Mouse (Mus musculus) ES-Bruce4 (cell line): Measurements from ENCODE around the gene Ckap5. TPM values are rescaled to one million over a fixed set of nuclear protein-coding genes. Genes with fewer than 3 reads are reported as not detected.

Experiments
- H3K27ac ChIP-seq: 2 replicates; pipeline ENCODE4 v1.5.1; 2012; ENCODE audit warnings: low read length, inconsistent platforms; ENCODE audit not compliant: insufficient read depth
- H3K27me3 ChIP-seq: 2 replicates; pipeline ENCODE4 v1.6.1; 2012; ENCODE audit warnings: mild to moderate bottlenecking, low read length, inconsistent platforms; ENCODE audit not compliant: control insufficient read depth, poor library complexity, insufficient read depth, severe bottlenecking
- H3K36me3 ChIP-seq: 2 replicates; pipeline ENCODE4 v1.6.1; 2012; ENCODE audit warnings: inconsistent platforms, mild to moderate bottlenecking, low read length, moderate library complexity; ENCODE audit not compliant: control insufficient read depth, poor library complexity, insufficient read depth, severe bottlenecking
- H3K4me1 ChIP-seq: one replicate; pipeline ENCODE4 v1.8.1; 2011; ENCODE audit warnings: low read length; ENCODE audit not compliant: control insufficient read depth, insufficient read depth
- H3K4me3 ChIP-seq: 2 replicates; pipeline ENCODE4 v1.5.1; 2011; ENCODE audit warnings: low read depth, mild to moderate bottlenecking, low read length
- H3K9ac ChIP-seq: 2 replicates; pipeline ENCODE4 v1.6.1; 2012; ENCODE audit warnings: low read depth, mild to moderate bottlenecking, inconsistent platforms; ENCODE audit not compliant: poor library complexity, severe bottlenecking
- H3K9me3 ChIP-seq: replicated peaks from 2 replicates; pipeline ENCODE4 v1.6.1; 2012; ENCODE audit warnings: mild to moderate bottlenecking, low read length, inconsistent platforms; ENCODE audit not compliant: control insufficient read depth, poor library complexity, insufficient read depth, severe bottlenecking
- CTCF ChIP-seq: IDR thresholded peaks from one replicate; pipeline ENCODE4 v1.8.1; 2011; ENCODE audit warnings: low read depth, low read length
- EP300 ChIP-seq: IDR thresholded peaks from 2 replicates; pipeline ENCODE4 v1.6.1; 2011; ENCODE audit warnings: low read depth, low read length; ENCODE audit not compliant: insufficient read depth
- POLR2A ChIP-seq: IDR thresholded peaks from one replicate; pipeline ENCODE4 v1.8.1; 2011; ENCODE audit warnings: low read length; ENCODE audit not compliant: insufficient read depth
- polyA plus RNA-seq: library from polyadenylated mRNA; stranded (reverse); fragments of >200 nt; gene quantifications from 2 replicates; pipeline ENCODE4 v1.2.4, GENCODE M21; 2011; ENCODE audit warnings: low read depth; ENCODE audit not compliant: missing spikeins, insufficient read depth, insufficient read length

Ckap5 gene
- polyA plus RNA-seq, 1 experiment: 218 TPM

- Histone ChIP-seq H3K4me3 (no peak overlapping the region), H3K9ac (no peak overlapping the region), H3K36me3 (no peaks in the 10 kb centered on the region), H3K27ac (no peak overlapping the region), H3K4me1 (no peaks in the 10 kb centered on the region), H3K27me3 (no peaks in the 10 kb centered on the region), H3K9me3 (no peaks in the 10 kb centered on the region)
- TF ChIP-seq POLR2A (no peak), CTCF (no peak), EP300 (no peak)
These were observed 34.4 kb upstream of the Ckap5 start for GRCm38 (mm10) chr2:91492071-91492635.

- TF ChIP-seq CTCF: no peak
- no peak for TF ChIP-seq POLR2A
- no peak for TF ChIP-seq EP300
- Histone ChIP-seq H3K4me3 (no peak overlapping the region), H3K36me3 (no peaks in the 10 kb centered on the region), H3K27ac (no peak overlapping the region), H3K9me3 (no peaks in the 10 kb centered on the region), H3K9ac (no peak overlapping the region), H3K27me3 (no peaks in the 10 kb centered on the region), H3K4me1 (no peaks in the 10 kb centered on the region)
These were observed 32.6 kb upstream of the Ckap5 start for GRCm38 (mm10) chr2:91493981-91494380.

GRCm38 (mm10) chr2:91498093-91498719 is 28.4 kb upstream of the Ckap5 start:
- H3K4me3 ChIP-seq: no peak overlapping the region
- H3K9me3 ChIP-seq: no peaks in the 10 kb centered on the region
- no peaks in the 10 kb centered on the region for H3K36me3 ChIP-seq
- H3K27me3 ChIP-seq: no peaks in the 10 kb centered on the region
- H3K4me1 ChIP-seq: no peaks in the 10 kb centered on the region
- TF ChIP-seq CTCF: no peak
- no peak for TF ChIP-seq POLR2A
- TF ChIP-seq EP300: no peak
- H3K27ac ChIP-seq: no peak overlapping the region
- no peak overlapping the region for H3K9ac ChIP-seq

GRCm38 (mm10) chr2:91508076-91508475 is 18.5 kb upstream of the Ckap5 start:
- Histone ChIP-seq H3K4me1 (no peaks in the 10 kb centered on the region), H3K36me3 (no peaks in the 10 kb centered on the region), H3K9me3 (no peaks in the 10 kb centered on the region), H3K4me3 (no peak overlapping the region), H3K9ac (no peak overlapping the region), H3K27ac (no peak overlapping the region), H3K27me3 (no peaks in the 10 kb centered on the region)
- TF ChIP-seq CTCF: no peak
- TF ChIP-seq EP300: no peak
- no peak for TF ChIP-seq POLR2A

- TF ChIP-seq CTCF (no peak), EP300 (no peak), POLR2A (no peak)
- H3K27me3 ChIP-seq: no peaks in the 10 kb centered on the region
- H3K9me3 ChIP-seq: no peaks in the 10 kb centered on the region
- no peak overlapping the region for H3K27ac ChIP-seq
- H3K36me3 ChIP-seq: no peaks in the 10 kb centered on the region
- no peak overlapping the region for H3K4me3 ChIP-seq
- no peaks in the 10 kb centered on the region for H3K4me1 ChIP-seq
- no peak overlapping the region for H3K9ac ChIP-seq
These were observed 9.4 kb upstream of the Ckap5 start for GRCm38 (mm10) chr2:91517186-91517585.

GRCm38 (mm10) chr2:91527147-91527486 is 555 bp downstream of the Ckap5 start:
- no peaks in the 10 kb centered on the region for H3K9me3 ChIP-seq
- peak overlapping the region; percentile 18 for H3K27ac ChIP-seq
- H3K4me1 ChIP-seq: no peaks in the 10 kb centered on the region
- H3K4me3 ChIP-seq: peak overlapping the region; percentile 84
- TF ChIP-seq CTCF (no peak), POLR2A (no peak), EP300 (no peak)
- no peaks in the 10 kb centered on the region for H3K27me3 ChIP-seq
- peak overlapping the region; percentile 92 for H3K9ac ChIP-seq
- peaks cover 5% of the 10 kb centered on the region; the same call in 1 of the 2 replicates for H3K36me3 ChIP-seq
